Mouse (Mus musculus): ENCODE results near the gene Zfp867.

- TF ChIP-seq CTCF (conservative IDR thresholded peaks at IDR 0.05; ENCODE audit: low read length), result no peak
- no peak for TF ChIP-seq POU5F1 (IDR thresholded peaks at IDR 0.05; ENCODE audit: borderline replicate concordance, low read length)
Observed at GRCm38 (mm10) chr11:59450230-59450771, 22.0 kb downstream of the Zfp867 start.

Data from E14TG2a.4 (cell line).